Mouse (Mus musculus) lung, embryonic 15.5 days (tissue): ENCODE measurements around the gene Gm7579. TPM values are rescaled to one million over a fixed set of nuclear protein-coding genes. Genes with fewer than 3 reads are reported as not detected.
"Not testable (repeated sequence)": the region's sequence is repeated elsewhere in the genome, so short reads cannot be mapped to it uniquely, and the experiment has no call there.

ENCODE experiments used
- ATAC-seq: fragments of 200-750 bp; cut with Nextera tagmentation; 2 replicates; pipeline ENCODE4 v1.8.0; 2017; ENCODE audit warnings: moderate number of reproducible peaks, borderline replicate concordance; ENCODE audit not compliant: low FRiP score, low TSS enrichment; ENCODE audit errors: extremely low read depth
- H3K27ac ChIP-seq: fragments of 300-500 bp; sonication (generic); 2 replicates; pipeline ENCODE4 v1.5.1; 2015; ENCODE audit warnings: moderate library complexity, mild to moderate bottlenecking, inconsistent platforms
- H3K27me3 ChIP-seq: fragments of 300-500 bp; sonication (generic); 2 replicates; pipeline ENCODE4 v1.6.1; 2015; ENCODE audit warnings: inconsistent platforms
- H3K36me3 ChIP-seq: fragments of 300-500 bp; sonication (generic); 2 replicates; pipeline ENCODE4 v1.6.1; 2015; ENCODE audit warnings: inconsistent platforms
- H3K4me1 ChIP-seq: fragments of 300-500 bp; sonication (generic); 2 replicates; pipeline ENCODE4 v1.6.1; 2015; ENCODE audit warnings: inconsistent platforms
- H3K4me2 ChIP-seq: fragments of 300-500 bp; sonication (generic); 2 replicates; pipeline ENCODE4 v1.6.1; 2015; ENCODE audit warnings: inconsistent platforms, mild to moderate bottlenecking, moderate library complexity
- H3K4me3 ChIP-seq: fragments of 300-500 bp; sonication (generic); 2 replicates; pipeline ENCODE4 v1.5.1; 2015; ENCODE audit warnings: mild to moderate bottlenecking, inconsistent platforms
- H3K9ac ChIP-seq: fragments of 300-500 bp; sonication (generic); 2 replicates; pipeline ENCODE4 v1.6.1; 2015; ENCODE audit warnings: inconsistent platforms
- H3K9me3 ChIP-seq: fragments of 300-500 bp; sonication (generic); 2 replicates; pipeline ENCODE4 v1.6.1; 2016; ENCODE audit warnings: inconsistent platforms
- WGBS: fragments of 180-500 bp; shearing (Covaris S2); methylation state at CpG from one replicate; pipeline ENCODE4 v1.1.7; 2015; 5-methylcytosine and 5-hydroxymethylcytosine counted together
- polyA plus RNA-seq: library from polyadenylated mRNA; unstranded; fragments of >200 nt; fragmentation: Nextera tagmentation; extraction: Ambion mirVana; gene quantifications from 2 replicates; pipeline ENCODE4 v1.2.1, GENCODE M21; 2015

Gene Gm7579
- polyA plus RNA-seq, 1 experiment from 2014 or later = not detected

DNA sequence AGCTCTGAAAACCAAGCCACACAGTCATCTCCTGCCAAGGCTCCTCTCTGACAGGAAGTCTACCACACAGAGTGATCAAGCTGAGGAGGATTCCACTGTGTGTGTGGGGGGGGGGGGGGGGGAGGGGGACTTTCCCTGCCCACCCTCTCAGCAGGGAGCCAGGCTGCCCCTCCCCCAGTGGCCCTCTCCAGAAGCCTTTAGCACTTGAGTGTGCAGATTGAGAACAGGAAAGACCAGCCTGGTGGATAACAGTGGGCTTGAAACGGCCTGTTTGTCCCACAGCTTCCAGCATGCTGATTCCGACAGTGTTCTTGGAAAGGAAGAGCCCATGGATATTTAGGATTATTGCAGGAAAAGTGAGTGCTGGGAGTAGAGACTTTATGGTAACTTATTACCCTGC, 12.9 kb downstream of the Gm7579 start:
- H3K9me3 ChIP-seq = no peaks in the 10 kb centered on the region

DNA sequence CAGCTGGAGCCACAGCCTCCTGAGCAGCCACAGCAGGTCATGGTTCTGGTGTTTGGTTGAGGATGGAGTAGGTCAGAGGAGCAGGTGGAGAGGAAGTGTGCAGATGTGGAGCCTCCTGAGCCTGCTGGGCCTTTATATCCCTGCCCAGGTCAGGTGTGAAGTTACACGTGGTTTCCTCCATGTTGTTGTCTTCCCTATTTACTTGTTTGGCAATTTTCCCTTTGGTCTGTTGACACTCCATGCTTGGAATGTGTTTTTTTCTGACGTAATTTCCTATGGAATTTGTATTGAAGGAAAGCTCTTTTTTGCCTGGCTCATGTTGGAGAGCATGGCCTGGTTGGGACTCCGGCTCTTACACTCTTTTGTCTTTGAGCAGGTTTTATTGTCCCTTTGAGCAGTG, 18.2 kb downstream of the Gm7579 start, which contains the start of gene Krtap5-5:
Gene Krtap5-5, minus strand, starts transcription at position 101 of the 400 bp plus-strand sequence.
- not testable (repeated sequence) for H3K4me3 ChIP-seq, H3K36me3 ChIP-seq, ATAC-seq, H3K4me2 ChIP-seq, H3K27me3 ChIP-seq, H3K9me3 ChIP-seq, H3K9ac ChIP-seq, H3K27ac ChIP-seq, H3K4me1 ChIP-seq
- WGBS = 43% methylated on average over 3 of the region's 3 CpGs

More for the DNA sequence above, 12.9 kb downstream of the Gm7579 start:
- Histone ChIP-seq H3K4me1 (peaks cover 7% of the 10 kb centered on the region; the same call in 1 of the 2 replicates), H3K4me2 (no peak overlapping the region; the same call in 1 of the 2 replicates), H3K27ac (no peak overlapping the region; the same call in 1 of the 2 replicates), H3K9ac (no peak overlapping the region), H3K36me3 (no peaks in the 10 kb centered on the region), H3K4me3 (no peak overlapping the region), H3K27me3 (no peaks in the 10 kb centered on the region)
- WGBS = 20% methylated on average over 2 of the region's 2 CpGs
- peak; percentile 49; the same call in 1 of the 2 replicates for ATAC-seq

GRCm38 (mm10) chr7:142231540-142231939, 19.9 kb downstream of the Gm7579 start:
- H3K27me3 ChIP-seq = no peaks in the 10 kb centered on the region
- no peaks in the 10 kb centered on the region for H3K9me3 ChIP-seq
- WGBS = 16% methylated on average over 1 of the region's 1 CpGs
- H3K36me3 ChIP-seq = no peaks in the 10 kb centered on the region
- H3K4me3 ChIP-seq = no peak overlapping the region
- ATAC-seq = no peak
- H3K4me2 ChIP-seq = no peak overlapping the region
- H3K9ac ChIP-seq = no peak overlapping the region
- no peaks in the 10 kb centered on the region for H3K4me1 ChIP-seq
- no peak overlapping the region for H3K27ac ChIP-seq

- no peak within 1 kb of the TSS for H3K9ac ChIP-seq
- ATAC-seq = no peak
- H3K4me3 ChIP-seq = no peak within 1 kb of the TSS
- no peaks in the 10 kb centered on the region for H3K9me3 ChIP-seq
- H3K4me1 ChIP-seq = no peaks in the 10 kb centered on the region
- no peak within 1 kb of the TSS for H3K27ac ChIP-seq
- no peaks in the 10 kb centered on the region for H3K36me3 ChIP-seq
- H3K27me3 ChIP-seq = no peaks in the 10 kb centered on the region
- WGBS = 23% methylated on average over 2 of the region's 2 CpGs
- H3K4me2 ChIP-seq = no peak within 1 kb of the TSS
These were observed 29.3 kb downstream of the Gm7579 start, which contains the start of gene Gm40460 for GRCm38 (mm10) chr7:142240978-142241377. Gene Gm40460 (minus strand): TSS chr7:142241078.

DNA sequence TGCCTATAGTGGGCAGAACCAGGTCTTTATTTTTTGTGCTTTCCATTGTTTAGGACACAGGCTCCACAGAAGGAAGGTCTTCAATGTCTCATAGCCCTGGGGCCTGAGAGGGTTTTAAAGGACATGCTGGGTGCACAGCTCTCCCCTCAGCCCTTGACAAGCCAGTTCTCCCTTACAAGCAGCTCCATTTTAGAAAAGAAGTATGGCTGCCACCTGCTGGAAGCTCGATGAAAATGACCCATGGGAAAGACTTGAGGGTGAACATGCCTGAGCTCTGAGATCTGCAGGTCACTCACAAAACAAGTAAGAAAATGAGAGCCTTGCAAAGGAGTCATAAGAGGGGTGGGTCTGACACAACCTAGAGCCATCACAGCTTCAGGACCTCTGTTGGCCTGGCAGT, 38.2 kb downstream of the Gm7579 start:
- H3K9ac ChIP-seq = no peak overlapping the region
- no peak for ATAC-seq
- H3K36me3 ChIP-seq = no peaks in the 10 kb centered on the region
- no peak overlapping the region for H3K27ac ChIP-seq
- no peak overlapping the region for H3K4me2 ChIP-seq
- H3K9me3 ChIP-seq = no peaks in the 10 kb centered on the region
- no peaks in the 10 kb centered on the region for H3K27me3 ChIP-seq
- no peak overlapping the region for H3K4me3 ChIP-seq
- 0% methylated on average over 1 of the region's 1 CpGs for WGBS
- H3K4me1 ChIP-seq = no peaks in the 10 kb centered on the region

- Histone ChIP-seq H3K9ac (no peak overlapping the region), H3K4me1 (no peaks in the 10 kb centered on the region), H3K27me3 (no peaks in the 10 kb centered on the region), H3K4me2 (no peak overlapping the region), H3K9me3 (no peaks in the 10 kb centered on the region), H3K36me3 (no peaks in the 10 kb centered on the region), H3K4me3 (no peak overlapping the region), H3K27ac (no peak overlapping the region)
- 0% methylated on average over 2 of the region's 2 CpGs for WGBS
- ATAC-seq = no peak
These were observed 43.9 kb downstream of the Gm7579 start for GRCm38 (mm10) chr7:142255517-142255916.

DNA sequence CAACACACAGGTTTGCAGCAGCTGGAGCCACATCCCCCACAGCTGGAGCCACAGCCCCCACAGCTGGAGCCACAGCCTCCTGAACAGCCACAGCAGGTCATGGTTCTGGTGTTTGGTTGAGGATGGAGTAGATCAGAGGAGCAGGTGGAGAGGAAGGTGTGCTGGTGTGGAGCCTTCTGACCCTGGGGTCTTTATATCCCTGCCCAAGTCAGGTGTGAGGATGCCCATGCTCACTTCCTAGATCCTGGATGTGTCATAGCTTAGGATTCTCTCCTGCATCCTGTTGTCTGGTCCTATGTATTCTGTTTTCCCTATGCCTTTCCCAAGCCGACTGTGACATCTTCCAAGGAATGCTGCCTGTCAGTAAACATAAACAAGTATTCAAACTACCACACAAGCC, 46.6 kb downstream of the Gm7579 start, which contains the start of gene Gm2431:
Gene Gm2431, minus strand, starts transcription at position 101 of the 400 bp plus-strand sequence.
- not testable (repeated sequence) for H3K27ac ChIP-seq, H3K9me3 ChIP-seq, ATAC-seq, H3K36me3 ChIP-seq, H3K4me2 ChIP-seq, H3K27me3 ChIP-seq, H3K9ac ChIP-seq, H3K4me3 ChIP-seq, H3K4me1 ChIP-seq
- WGBS = 41% methylated on average over 1 of the region's 1 CpGs

Other genes with a start within 250 kb of the Gm7579 start
- 74.7 and 80.1 TPM in 2 replicates for gene Mob2, start 150.8 kb upstream of the Gm7579 start, polyA plus RNA-seq
- gene Dusp8, start 116.0 kb upstream of the Gm7579 start, polyA plus RNA-seq = 2.5 and 2.7 TPM in 2 replicates
- gene Gm45618, start 91.1 kb upstream of the Gm7579 start, polyA plus RNA-seq = not detected in 2 replicates
- gene Gm39115, start 75.8 kb upstream of the Gm7579 start, polyA plus RNA-seq = not detected in 2 replicates
- gene Gm45337, start 67.3 kb upstream of the Gm7579 start, polyA plus RNA-seq = not detected in 2 replicates
- not detected in 2 replicates for gene Gm29735, start 54.7 kb upstream of the Gm7579 start, polyA plus RNA-seq
- not detected in 2 replicates for gene Gm4553, start 46.1 kb upstream of the Gm7579 start, polyA plus RNA-seq
- not detected in 2 replicates for gene Krtap5-2, start 35.9 kb upstream of the Gm7579 start, polyA plus RNA-seq
- not detected in 2 replicates for gene Gm10153, start 21.5 kb upstream of the Gm7579 start, polyA plus RNA-seq
- gene Krtap5-3, start 10.5 kb upstream of the Gm7579 start, polyA plus RNA-seq = not detected in 2 replicates
- gene Krtap5-5, start 18.1 kb downstream of the Gm7579 start, polyA plus RNA-seq = not detected in 2 replicates
- not detected in 2 replicates for gene Gm40460, start 29.2 kb downstream of the Gm7579 start, polyA plus RNA-seq
- not detected in 2 replicates for gene Gm2431, start 46.5 kb downstream of the Gm7579 start, polyA plus RNA-seq
- gene Gm4559, start 62.5 kb downstream of the Gm7579 start, polyA plus RNA-seq = not detected in 2 replicates
- not detected in 2 replicates for gene Krtap5-1, start 85.3 kb downstream of the Gm7579 start, polyA plus RNA-seq
- gene Krtap5-4, start 91.7 kb downstream of the Gm7579 start, polyA plus RNA-seq = not detected in 2 replicates
- gene Ifitm10, start 161.9 kb downstream of the Gm7579 start, polyA plus RNA-seq = 5.4 and 5.7 TPM in 2 replicates
- gene Gm49369, start 170.8 kb downstream of the Gm7579 start, polyA plus RNA-seq = 0.39 and 0.72 TPM in 2 replicates
- 272 and 299 TPM in 2 replicates for gene Ctsd, start 176.2 kb downstream of the Gm7579 start, polyA plus RNA-seq
- gene Syt8, start 223.0 kb downstream of the Gm7579 start, polyA plus RNA-seq = 0.34 and 0.87 TPM in 2 replicates
- 2.4 and 7.4 TPM in 2 replicates for gene Tnni2, start 229.9 kb downstream of the Gm7579 start, polyA plus RNA-seq
- 125 and 130 TPM in 2 replicates for gene Lsp1, start 248.9 kb downstream of the Gm7579 start, polyA plus RNA-seq